Mouse (Mus musculus) T-helper 1 cell (primary cell): ENCODE results near the gene Slc2a13.

Experiments used
- in situ Hi-C: fragments of 300-600 bp; cut with MboI, MseI; formaldehyde crosslinking; loops from one replicate; pipeline ENCODE4 v1.15.1; 2025; ENCODE audit warnings: high pct_unique_total_duplicates

Slc2a13 gene

DNA sequence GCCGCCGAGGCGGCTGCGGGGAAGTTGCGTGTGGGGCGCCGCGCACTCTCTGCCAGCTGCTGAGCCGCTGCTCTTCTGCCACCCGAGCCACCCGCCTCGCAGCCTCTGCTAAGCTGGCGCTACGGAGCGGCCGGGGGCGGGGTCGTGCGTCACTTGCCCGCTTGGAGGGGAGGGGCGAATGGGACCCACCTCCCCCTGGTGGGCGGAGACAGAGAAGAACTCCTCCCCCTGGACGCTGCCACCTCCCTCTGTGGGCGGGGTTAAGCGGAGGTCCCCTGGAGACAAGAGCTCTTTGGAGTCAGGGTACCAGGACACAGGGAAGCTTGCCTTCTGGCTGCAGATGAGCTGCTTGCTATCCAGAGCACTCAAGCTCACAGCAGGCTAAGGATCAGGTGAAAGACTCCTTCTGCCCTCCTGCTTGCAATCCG, at the start of gene Slc2a13:
Gene Slc2a13, minus strand, starts transcription at position 151 of the 428 bp plus-strand sequence.
- in situ Hi-C loops, result loop anchor here (10.0 kb wide), 1 partner anchor 268 kb away; no protein-coding TSS in a partner anchor

DNA sequence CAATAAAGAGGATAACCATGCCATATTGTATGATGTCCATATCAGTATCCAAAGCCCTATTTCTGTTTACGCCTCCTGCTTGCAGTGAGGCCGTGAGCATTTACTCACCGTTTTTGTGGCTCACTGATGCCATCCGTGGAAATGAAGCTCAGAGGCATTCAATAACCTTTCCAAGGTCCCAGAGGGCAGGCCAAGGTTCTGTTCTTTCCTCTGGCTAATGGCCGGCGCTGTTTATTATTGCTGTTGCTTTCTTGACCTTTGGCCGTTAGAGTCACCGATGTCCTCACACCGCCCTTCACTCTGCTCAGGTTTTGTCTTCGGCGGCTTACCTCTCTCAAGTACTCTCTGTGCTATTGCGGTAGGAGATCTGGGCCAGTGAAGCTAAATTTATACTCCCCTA, 43.0 kb upstream of the Slc2a13 start:
- in situ Hi-C loops, result no loop called here

DNA sequence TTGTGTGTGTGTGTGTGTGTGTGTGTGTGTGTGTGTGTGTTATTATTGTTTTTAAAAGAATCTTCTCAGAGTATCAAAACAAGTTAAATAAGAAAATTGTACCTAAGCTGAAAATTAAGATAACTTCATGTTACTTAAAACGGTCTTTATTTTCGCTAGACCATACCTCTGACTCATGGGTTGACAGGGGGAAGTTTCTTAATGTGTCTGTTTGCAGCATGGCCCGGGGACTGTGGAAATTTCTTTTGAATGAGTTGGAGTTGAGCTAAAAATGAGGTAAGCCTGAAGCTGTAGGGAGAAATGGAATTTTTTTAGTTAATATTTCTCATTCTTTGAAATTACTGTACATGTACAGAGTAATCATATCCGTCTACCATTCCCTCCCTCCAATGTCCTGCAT, 42.5 kb upstream of the Slc2a13 start:
- in situ Hi-C loops, result no loop called here

DNA sequence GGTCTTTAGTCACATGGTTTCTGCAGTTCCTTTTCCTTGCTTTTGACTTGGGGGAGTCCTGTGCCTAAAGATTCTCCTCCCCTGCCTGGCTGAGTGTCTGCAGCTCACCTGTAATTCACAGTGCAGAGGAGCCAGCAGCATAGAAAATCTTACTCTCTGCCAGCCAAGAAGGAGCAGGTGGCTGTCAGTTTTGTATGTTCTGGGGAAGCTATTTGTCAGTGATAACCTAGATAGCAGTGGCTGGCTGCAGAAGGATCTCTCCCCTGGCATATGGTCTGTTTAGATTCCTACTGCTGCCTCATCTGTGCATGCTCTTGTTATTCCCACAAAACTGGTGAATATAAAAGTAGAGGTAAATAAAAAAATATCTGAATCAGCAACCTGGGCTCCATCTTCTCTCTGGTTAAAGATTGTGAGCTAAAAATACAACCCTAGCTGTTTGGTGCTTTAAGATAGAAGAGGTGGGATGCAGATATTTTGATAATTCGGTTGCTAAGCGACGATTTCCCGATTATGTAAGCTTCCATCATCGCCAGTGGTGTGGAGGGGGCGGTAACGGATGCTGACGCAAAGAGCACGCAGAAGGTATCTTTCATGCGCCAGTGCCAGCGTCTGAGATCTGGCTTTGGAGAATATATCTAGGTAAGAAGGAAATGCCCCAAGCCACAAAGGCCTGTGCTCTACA, 41.1 kb upstream of the Slc2a13 start:
- in situ Hi-C loops, result no loop called here

DNA sequence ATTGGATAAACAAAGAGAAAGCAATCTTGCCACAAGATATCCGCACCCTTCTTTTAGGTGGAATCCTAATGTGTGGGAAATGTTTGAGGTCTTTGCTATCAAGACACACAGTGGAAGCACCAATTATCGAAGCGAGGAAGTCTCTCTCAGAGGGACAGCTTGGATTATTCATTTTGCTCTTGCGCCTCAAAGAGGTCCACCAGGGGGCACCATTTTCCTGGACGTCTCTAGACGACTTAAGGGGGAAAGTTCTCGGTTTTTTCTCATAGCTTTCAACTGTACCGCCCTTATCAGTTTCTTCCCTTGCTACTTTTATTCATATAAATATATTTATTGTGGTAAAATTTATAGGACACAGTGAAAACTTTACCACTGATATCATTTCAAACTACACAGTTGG, 36.7 kb upstream of the Slc2a13 start:
- in situ Hi-C loops, result loop anchor here (5.0 kb wide), 1 partner anchor 143 kb away; no protein-coding TSS in a partner anchor

DNA sequence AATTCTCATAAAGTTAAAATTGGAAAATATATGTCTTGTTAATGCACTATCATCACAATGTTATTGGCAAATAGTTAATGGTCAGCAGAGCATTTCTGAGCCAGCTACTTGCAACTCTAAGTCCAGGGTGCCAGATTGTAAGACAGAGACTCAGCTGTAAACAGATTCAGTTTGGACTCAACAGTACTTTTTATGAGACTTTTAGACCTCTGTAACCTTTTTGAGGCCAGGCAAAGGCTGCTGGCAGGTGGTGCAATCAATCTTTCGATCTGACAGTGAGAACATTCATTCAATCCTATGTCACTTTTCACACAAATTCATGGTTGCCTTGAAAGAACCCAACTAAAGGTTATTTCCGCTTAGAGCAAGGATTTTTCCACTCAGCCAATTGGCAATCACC, 35.8 kb upstream of the Slc2a13 start:
- in situ Hi-C loops, result loop anchor here (5.0 kb wide), 1 partner anchor 143 kb away; no protein-coding TSS in a partner anchor

DNA sequence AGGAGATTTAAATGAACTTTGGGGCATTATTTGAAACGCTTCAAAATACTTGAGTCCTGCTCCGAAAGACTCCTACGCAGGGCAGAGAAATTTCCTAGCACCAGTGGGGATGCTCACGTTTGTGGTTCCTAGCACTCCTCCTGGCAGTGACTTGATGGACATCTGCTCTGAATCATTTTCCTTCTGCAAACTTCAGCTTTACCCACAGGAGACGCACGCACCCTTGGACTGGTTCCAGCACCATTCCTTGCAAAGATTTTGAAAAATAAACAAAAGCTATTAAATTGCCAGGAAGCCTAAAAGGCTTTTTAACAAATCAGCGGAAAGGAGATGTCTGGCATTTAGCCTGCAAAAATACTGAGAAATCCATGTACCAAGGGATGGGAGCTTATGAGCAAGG, 28.1 kb upstream of the Slc2a13 start:
- in situ Hi-C loops, result no loop called here

DNA sequence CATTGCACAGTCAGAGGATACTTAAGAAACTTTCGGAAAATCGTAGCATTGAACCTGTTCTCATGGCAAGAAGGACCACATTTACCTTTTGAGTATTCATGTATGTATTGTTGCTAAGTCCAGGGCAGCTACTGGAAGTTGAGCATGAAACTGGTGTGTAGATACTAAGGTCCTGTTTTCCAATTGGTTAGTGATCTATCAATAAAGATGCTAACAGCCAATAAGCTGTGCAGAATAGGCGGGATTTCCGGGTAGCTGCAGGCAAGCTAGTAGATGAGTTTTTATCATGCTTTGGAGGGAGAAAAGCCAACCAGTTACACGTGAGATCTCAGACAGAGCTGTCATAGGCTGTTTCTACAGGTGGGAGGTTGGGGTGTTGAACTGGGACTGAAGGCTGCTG, 24.2 kb upstream of the Slc2a13 start:
- in situ Hi-C loops, result loop anchor here (25.0 kb wide), 1 partner anchor 1360 kb away; no protein-coding TSS in a partner anchor

DNA sequence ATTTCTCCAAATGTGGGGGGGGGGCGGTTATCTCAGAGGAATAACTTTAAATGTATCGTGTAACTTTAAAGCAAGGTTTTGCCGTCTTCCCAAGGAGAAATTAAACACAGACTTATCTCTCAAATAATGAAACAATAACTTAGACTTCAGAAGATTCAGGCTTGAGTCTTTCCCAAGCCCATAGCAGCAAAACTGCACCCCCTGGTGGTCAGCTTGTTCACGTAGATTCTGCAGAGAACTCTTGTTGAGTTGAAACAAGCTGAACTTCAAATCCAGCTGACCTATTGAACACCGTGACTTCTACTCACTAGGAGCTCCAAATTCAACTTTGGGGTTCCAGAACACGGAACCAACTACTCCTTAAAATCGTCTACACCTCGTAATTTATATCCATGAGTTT, 1.4 kb upstream of the Slc2a13 start:
- in situ Hi-C loops, result loop anchor here (10.0 kb wide), 1 partner anchor 270 kb away; no protein-coding TSS in a partner anchor

DNA sequence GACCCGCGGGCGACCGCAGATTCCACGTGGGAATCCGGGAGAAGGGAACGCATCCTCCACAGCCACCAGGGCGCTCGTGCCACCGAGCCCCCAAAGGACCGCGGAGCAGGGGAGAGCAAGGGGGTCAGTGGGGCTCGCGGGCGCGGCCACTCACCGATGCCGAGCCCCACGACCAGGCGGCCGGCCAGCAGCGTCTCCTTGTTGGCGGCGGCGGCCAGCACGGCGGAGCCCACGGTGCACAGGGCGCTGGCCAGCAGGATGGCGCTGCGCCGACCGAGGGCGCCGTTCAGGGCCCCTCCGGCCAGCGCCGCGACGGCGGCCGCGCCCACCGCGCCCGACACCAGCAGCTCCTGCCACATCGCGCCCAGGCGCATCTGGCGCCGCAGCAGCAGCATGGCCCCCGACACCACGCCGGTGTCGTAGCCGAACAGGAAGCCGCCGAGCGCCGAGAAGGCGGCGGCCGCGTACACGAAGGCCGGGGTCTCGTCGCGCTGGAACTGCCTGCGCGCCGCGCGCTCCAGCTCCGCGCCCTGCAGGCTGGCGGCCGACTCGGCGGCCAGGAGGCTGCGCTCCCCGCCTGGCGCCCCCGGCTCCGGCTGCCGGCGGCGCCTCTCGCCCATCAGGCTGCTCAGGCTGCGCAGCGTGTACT, 516 bp downstream of the Slc2a13 start:
- in situ Hi-C loops, result loop anchor here (10.0 kb wide), 1 partner anchor 268 kb away; no protein-coding TSS in a partner anchor

DNA sequence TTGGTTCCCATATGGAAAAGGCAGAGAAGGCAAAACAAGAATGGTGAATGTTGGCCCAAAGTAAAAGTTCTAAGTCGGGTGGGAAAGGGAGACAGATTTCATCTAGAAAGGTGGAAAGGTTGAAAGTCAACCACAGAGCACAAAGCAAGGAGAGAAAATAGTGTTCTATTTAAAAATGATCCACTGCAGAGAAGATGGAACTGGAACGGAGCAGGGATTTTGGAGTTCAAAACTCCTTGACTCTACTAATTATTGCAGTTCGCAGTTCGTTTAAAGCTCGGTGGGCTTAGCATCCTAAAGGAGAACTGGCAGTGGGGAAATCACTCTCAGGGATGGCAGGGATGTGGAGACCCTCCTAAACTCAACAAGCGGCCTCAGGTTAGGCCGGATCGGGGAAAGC, 1.1 kb downstream of the Slc2a13 start:
- in situ Hi-C loops, result loop anchor here (10.0 kb wide), 1 partner anchor 267 kb away; no protein-coding TSS in a partner anchor

DNA sequence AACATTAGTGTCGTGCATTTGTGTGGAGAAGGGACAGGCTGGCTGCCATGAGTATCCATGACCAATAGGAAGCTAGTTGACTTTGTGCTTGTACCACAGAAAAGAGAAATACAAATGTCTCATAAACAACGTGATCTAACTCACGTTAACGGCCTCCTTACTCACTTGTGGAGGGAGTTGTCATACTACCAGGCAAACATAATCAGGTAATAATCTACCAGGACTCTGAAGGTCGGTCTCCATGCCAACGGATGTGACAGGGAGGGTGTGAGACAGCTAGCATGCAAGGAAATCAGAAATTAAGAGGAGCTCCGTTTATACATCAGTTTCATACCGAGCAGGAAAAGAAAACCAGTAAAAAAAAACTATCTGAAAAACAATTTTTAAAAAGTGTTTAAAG, 6.3 kb downstream of the Slc2a13 start:
- in situ Hi-C loops, result no loop called here

DNA sequence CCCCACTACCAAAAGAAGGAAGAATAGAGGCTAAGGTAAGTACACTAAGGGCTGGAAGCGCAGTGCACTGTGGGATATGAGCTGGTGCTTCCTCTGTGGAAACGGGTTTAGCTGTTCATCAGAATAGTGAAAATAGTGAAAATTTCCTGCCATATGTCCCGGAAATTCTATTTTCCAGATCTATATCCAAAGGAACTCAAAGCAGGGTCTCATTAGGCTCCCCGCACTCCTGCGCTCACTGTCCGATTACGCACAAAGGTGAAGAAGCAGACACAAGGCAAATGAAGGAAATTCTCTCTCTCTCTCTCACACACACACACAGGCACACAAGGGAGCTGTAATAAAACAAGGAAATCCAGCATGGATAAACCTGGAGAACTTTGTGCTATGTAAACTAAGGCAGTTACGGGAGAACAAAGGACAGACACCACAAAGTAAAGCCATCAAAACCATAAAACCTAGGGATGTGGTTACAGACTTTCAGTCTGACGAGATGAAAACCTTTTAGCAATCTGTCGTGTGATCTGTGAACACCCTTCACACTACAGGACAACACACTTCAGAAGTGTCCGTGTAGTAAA, 7.9 kb downstream of the Slc2a13 start:
- in situ Hi-C loops, result no loop called here

DNA sequence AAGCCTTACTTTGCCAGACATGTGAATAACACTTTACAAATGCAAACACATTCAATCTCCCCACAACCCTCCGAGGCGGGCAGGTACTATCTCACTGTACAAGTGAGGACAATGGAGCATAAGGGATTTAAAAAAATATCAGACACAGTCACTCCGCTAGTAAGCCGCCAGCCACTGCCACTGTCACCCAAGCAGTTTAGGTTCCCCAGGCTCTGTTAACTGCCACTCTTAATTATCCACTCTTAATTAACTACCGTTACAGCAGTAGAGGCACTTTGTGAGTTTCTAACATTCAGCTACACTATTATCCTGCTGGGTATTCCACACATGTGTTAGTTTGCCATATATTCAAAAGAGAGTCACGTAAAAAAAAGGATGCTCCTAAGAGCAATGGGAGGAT, 11.3 kb downstream of the Slc2a13 start:
- in situ Hi-C loops, result no loop called here

DNA sequence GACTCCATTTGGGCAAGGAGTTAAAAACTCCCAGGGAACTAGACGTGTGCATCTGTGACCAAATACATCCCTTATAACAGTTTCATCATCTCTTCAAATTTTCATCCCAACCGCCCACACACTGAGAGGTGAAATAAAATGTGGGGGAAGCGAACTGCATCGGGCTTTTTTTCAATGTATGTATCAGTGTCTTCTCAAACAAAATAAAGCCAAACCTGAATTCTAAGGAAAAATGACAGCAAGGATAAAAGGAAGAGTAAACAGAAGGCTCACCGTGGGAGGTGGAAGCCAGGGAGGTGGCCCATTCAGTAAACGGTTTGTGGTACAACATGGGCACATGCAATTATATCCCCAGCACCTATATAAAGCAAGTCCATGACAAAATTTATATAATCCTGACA, 17.7 kb downstream of the Slc2a13 start:
- in situ Hi-C loops, result no loop called here

DNA sequence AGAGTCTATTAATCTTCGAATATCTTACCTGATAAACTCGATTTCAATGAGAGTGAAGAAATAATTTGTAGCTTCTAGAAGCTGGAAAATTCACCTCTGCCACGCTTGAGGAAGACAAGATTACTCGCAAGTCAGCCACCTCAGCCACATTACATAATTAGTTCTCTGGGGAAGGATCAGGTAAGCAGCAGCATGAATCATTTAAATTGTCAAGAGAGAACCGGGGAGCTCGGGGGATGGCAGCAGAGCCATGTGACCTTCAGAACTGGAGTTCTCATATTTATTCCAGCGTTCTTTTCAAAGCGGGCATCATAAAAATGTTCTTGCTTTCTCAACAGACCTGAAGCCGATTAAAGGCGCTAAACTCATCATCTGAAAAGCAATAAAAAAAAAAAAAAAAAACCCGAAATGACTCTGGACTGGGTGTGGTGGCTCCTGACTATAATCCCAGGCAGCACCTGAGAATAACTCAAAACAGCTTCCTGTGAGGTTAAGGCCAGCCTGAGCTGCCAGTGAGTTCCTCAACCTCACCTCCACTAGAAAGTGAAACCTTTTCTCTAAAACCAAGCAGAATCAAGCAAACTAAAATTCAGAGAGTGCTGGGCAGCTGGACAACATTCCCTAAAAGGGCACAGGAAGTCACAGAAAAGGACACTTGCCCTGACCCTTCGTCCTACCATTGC, 24.3 kb downstream of the Slc2a13 start:
- in situ Hi-C loops, result loop anchor here (10.0 kb wide), 1 partner anchor 846 kb away; the partner anchor contains the start of gene Pdzrn4

DNA sequence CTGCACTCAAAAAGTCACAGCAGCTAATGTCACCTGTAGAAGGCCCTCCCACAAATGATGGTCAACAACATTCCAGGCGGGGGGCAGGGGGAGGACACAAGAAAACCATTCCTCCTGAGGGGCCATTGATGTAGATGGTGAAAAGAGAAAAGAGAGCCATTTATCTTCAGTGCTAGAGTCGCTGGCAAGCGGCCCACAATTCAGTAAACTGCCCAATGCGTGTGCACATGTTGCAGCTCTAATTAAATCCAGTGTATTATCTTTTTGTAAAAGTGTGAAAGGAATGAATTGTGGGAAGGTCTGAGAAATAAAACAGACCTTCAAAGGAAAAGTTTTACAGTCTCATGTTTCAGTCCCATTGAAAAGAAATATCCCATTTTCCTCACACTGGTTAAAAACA, 28.5 kb downstream of the Slc2a13 start:
- in situ Hi-C loops, result loop anchor here (10.0 kb wide), 1 partner anchor 850 kb away; the partner anchor contains the start of gene Pdzrn4

DNA sequence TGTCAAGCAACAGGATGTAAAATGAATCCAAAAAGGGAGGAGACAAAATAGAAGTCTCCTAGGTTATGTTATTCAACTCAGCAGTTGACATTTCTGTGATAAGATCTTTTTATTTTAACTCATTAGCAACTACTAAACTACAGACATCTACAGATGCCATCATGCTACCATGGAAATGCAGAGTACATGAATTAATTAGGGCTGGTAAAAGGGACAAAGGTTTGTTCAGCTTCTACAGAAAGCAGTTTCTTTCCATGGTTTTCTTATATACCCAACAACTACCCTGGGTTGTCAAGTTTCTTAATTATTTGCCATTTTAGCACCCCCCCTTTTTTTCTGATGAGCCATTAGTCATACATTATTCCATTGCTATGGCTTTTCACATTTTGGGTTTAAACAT, 34.6 kb downstream of the Slc2a13 start:
- in situ Hi-C loops, result no loop called here

DNA sequence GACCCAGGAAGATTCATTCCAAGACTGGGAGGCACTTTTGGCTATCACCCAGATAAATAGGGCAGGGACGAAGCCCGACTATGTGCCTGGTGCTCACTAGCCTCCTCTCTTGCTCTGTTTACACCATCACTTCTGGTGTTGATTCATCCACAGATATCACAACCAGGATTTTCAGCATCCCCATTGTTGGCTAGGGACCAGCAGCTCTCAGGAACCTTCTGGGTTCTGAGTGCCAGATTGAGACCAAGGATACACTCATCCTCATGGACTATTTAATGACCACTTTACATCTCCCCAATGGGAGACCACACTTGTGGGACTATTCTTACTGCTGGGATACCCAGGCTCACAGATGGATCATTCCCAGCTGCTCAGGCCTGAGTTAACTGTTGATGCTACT, 46.2 kb downstream of the Slc2a13 start:
- in situ Hi-C loops, result no loop called here

DNA sequence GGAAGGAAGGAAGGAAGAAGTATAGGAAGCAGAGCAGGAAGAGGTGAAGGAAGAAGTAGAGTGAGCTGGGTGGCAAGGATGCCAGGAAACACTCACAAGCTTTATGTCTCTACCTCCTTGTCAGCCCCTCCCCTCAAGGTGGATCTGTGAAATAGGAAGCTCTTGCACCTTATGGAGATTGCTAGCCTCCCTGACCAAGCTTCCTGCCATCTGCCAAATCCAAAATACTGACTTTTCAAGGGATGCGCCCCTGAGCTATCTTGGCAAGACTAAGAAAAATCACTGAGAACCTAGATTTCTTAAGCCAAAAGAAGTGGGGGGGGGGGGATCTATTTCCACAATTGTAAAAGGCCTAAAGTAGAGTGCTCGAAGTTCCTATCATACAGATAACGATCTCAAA, 46.9 kb downstream of the Slc2a13 start:
- in situ Hi-C loops, result no loop called here

DNA sequence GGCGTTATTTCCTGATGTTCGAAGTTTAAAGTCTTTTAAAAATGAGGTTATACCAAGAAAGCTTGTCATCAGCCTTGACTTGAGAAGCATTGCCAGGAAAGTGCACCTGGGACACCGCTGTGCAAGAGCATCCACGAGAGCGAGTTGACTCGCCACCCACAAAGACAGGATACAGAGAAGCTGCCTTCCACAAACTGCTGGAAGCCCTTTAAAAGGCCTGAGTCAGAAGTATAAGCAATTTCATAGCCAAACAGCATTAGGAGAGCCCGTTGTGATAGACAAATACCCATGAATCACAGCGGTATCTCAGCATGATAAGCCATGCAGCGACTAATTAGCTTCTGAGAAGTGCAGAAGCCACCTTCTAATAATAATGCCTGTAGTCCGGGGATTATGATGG, 48.6 kb downstream of the Slc2a13 start:
- in situ Hi-C loops, result no loop called here

DNA sequence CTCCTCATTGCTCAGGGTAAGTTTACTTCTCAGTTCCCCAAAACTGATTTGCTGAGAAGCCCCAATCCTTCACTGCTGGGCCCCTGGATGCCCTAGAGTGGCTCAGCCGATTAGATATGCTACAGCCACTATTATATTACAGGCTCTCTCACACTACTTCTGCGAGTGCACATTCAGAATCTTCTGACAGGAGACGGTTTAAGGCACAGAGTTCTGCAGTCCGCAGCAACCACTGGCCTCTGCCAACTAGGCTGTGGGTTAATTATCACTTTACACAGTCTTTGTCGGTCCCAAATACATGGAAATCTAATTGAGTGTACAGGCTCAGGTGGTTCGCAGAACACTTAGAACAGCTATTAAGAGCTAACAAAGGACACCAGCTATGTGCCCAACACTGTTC, 69.8 kb downstream of the Slc2a13 start:
- in situ Hi-C loops, result loop anchor here (10.0 kb wide), 1 partner anchor 1402 kb away; no protein-coding TSS in a partner anchor
